Mouse (Mus musculus) myocyte (in vitro differentiated cells): ENCODE data around the gene Cxcl12. TPM values are rescaled to one million over a fixed set of nuclear protein-coding genes. Genes with fewer than 3 reads are reported as not detected.

Experiments used
- H3K27me3 ChIP-seq: one replicate; pipeline ENCODE4 v1.6.1; 2011; ENCODE audit not compliant: control insufficient read depth, insufficient read depth, insufficient read length
- H3K36me3 ChIP-seq: one replicate; pipeline ENCODE4 v1.6.1; 2011; ENCODE audit not compliant: control insufficient read depth, insufficient read depth
- H3K4me2 ChIP-seq: one replicate; pipeline ENCODE4 v1.6.1; 2011; ENCODE audit warnings: low read depth, control low read depth
- H3K4me3 ChIP-seq: one replicate; pipeline ENCODE4 v1.5.1; 2011; ENCODE audit warnings: mild to moderate bottlenecking, control low read depth, moderate library complexity
- H3K79me2 ChIP-seq: one replicate; pipeline ENCODE4 v1.6.1; 2011; ENCODE audit not compliant: control insufficient read depth, insufficient read depth
- H3ac ChIP-seq: one replicate; pipeline ENCODE4 v1.6.1; 2011; ENCODE audit not compliant: control insufficient read depth, insufficient read length
- CEBPB ChIP-seq: IDR thresholded peaks from 2 replicates; pipeline ENCODE4 v1.6.1; 2011; ENCODE audit warnings: mild to moderate bottlenecking, moderate library complexity; ENCODE audit not compliant: poor library complexity, insufficient read depth, severe bottlenecking
- E2F4 ChIP-seq: IDR thresholded peaks from one replicate; pipeline ENCODE4 v1.6.1; 2011; ENCODE audit warnings: mild to moderate bottlenecking, control low read depth, moderate library complexity; ENCODE audit not compliant: insufficient read depth
- MYOD1 ChIP-seq, 3 experiments: IDR thresholded peaks; one replicate each; pipeline ENCODE4 v1.6.1; 2011; ENCODE audit warnings: control low read depth in 2 of 3, low read depth in 2 of 3, mild to moderate bottlenecking in 2 of 3, moderate library complexity in 1 of 3; ENCODE audit not compliant: insufficient read length in 2 of 3, control insufficient read depth in 1 of 3
- MYOG ChIP-seq, 3 experiments: IDR thresholded peaks; one replicate each; pipeline ENCODE4 v1.6.1; 2011; ENCODE audit warnings: control low read depth in 2 of 3, low read depth in 2 of 3, mild to moderate bottlenecking in 2 of 3; ENCODE audit not compliant: insufficient read length in 2 of 3, control insufficient read depth in 1 of 3, insufficient read depth in 1 of 3
- POLR2A ChIP-seq: IDR thresholded peaks from one replicate; pipeline ENCODE4 v1.6.1; 2011; ENCODE audit warnings: low read depth, mild to moderate bottlenecking, control low read depth, moderate library complexity; ENCODE audit not compliant: insufficient read length
- REST ChIP-seq: IDR thresholded peaks from one replicate; pipeline ENCODE4 v1.6.1; 2011; ENCODE audit warnings: mild to moderate bottlenecking, control low read depth, moderate library complexity; ENCODE audit not compliant: insufficient read depth, insufficient read length
- SRF ChIP-seq: IDR thresholded peaks from one replicate; pipeline ENCODE4 v1.6.1; 2011; ENCODE audit warnings: low read depth; ENCODE audit not compliant: control insufficient read depth, insufficient read length
- TCF12 ChIP-seq: IDR thresholded peaks from one replicate; pipeline ENCODE4 v1.6.1; 2011; ENCODE audit warnings: mild to moderate bottlenecking, control low read depth; ENCODE audit not compliant: poor library complexity, insufficient read depth, severe bottlenecking
- TCF3 ChIP-seq: IDR thresholded peaks from one replicate; pipeline ENCODE4 v1.6.1; 2011; ENCODE audit warnings: low read depth, control low read depth; ENCODE audit not compliant: insufficient read length
- USF1 ChIP-seq: IDR thresholded peaks from one replicate; pipeline ENCODE4 v1.6.1; 2011; ENCODE audit warnings: low read depth, mild to moderate bottlenecking, control low read depth, moderate library complexity
- polyA plus RNA-seq: library from polyadenylated mRNA; unstranded; fragments of >200 nt; fragmentation: generic; extraction: Trizol; gene quantifications from one replicate; pipeline ENCODE4 v1.2.1, GENCODE M21; 2012; ENCODE audit warnings: missing spikeins

Gene Cxcl12
- polyA plus RNA-seq, 1 experiment = 7.5 TPM

DNA sequence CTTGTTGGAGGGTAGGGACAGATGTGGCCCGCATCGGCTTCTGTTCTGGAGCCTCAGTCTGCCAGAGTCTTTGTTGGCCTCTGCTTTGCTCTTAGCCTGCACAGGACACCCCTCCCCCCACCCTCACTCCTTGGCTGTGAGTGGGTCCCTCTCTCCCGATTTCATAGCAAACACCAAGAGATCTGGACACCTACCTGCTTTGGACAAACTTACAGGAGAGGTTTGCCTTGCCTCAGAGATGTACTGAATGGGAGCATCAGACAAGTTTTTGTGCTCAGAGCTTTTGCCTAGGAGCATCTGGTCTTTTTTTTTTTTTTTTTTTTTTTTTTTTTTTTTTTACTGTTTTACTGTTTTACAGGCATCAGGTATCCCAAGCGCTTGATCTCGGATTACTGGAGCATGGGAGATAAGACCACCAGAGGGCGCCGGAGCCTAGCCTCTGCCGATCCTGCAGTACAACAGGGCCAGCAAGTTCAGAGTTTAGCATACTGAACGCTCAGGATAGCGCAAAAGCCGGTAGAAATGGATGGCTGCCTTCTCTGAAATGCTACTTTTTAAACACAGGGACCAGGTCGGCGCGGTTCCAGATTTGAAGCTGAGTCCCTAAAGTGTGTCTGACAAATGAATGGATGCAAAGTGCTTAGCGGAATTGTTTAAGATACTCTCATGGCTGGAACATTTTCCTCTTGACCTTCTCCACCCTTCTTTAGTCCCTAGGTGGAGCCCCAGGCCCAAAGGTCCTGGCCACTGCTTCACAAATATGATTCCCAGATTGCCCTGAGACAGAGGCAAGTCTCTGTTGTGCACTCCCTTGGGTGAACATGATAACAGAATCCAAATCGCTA, 1.5 kb upstream of the Cxcl12 start:
- H3K4me2 ChIP-seq = no peak overlapping the region
- H3ac ChIP-seq = no peak overlapping the region
- no peaks in the 10 kb centered on the region for H3K36me3 ChIP-seq
- no peak overlapping the region for H3K4me3 ChIP-seq
- TF ChIP-seq MYOD1 (IDR thresholded peaks at IDR 0.05; ENCODE audit: control insufficient read depth in 1 of 3, insufficient read length in 2 of 3, low read depth in 2 of 3) = no peak
- H3K79me2 ChIP-seq = no peaks in the 10 kb centered on the region
- H3K27me3 ChIP-seq = no peaks in the 10 kb centered on the region

DNA sequence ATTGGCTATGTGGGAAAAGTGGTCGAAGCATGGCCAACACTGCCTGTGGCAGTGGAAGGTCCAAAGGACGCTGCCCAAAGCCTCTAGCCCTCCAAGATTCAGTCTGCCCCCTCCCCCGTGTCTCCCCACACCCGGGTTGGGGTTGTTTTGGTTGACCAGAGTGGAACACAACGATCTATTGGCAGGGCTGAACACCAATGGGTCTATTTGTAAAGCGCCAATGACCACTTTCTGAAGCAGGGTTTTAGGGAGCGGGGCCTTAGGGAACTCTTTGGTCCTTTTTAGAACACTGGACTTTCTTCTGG, 957 bp upstream of the Cxcl12 start:
- no peak overlapping the region for H3K4me2 ChIP-seq

DNA sequence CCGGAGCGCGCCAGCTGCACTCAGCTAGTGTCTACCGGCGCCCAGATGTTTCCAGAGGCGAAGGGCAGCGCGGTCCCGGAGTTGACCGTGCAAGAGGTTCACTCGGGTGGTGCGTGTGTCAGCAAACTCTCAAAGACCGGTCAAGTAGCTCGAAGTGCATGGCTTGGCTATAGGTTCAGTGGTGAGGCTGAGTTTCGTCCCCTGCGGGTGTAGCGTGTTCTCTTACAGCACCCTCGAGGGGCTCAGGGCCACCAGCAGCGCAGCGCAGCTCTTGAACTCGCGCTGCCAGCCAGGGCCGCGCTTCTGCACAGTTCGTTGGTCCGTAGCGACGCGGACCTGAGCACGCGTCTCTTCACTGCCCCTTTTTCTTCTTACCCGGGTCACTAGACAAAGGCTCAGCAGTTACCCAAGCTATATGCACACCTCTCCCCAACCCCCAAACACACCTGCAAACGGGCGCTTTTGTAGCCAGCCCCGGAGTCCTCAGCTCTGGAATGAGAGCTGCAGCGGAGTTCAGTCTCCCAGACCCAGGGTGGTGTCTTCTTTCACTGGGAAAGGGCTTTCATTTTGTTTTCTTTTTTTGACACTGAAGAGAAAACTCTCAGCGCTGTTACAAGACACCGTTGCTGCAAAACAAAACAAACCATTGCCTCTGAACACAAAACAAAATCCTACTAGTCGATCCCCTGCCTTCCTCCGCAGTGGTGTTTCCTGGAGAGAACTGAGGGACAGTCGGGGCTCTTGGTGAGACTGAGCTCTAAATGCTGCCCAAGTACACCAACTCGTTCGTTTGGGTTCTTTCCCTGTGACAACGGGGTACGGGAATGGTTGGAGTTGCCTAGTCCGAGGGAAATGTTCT, 945 bp downstream of the Cxcl12 start:
- no peak for TF ChIP-seq MYOG (IDR thresholded peaks at IDR 0.05; ENCODE audit: control insufficient read depth in 1 of 3, insufficient read depth in 1 of 3, insufficient read length in 2 of 3, low read depth in 2 of 3)
- no peak for TF ChIP-seq TCF3
- TF ChIP-seq USF1 = no peak
- no peak for TF ChIP-seq CEBPB
- Histone ChIP-seq H3K4me2 (peak overlapping the region; percentile 92), H3K27me3 (no peaks in the 10 kb centered on the region), H3K4me3 (peak overlapping the region; percentile 31), H3ac (peak overlapping the region; percentile 42), H3K79me2 (no peaks in the 10 kb centered on the region), H3K36me3 (no peaks in the 10 kb centered on the region)

More for the DNA sequence above, 957 bp upstream of the Cxcl12 start:
- no peaks in the 10 kb centered on the region for H3K27me3 ChIP-seq
- H3ac ChIP-seq = no peak overlapping the region
- peak overlapping the region; percentile 31 for H3K4me3 ChIP-seq
- no peaks in the 10 kb centered on the region for H3K79me2 ChIP-seq
- no peak for TF ChIP-seq E2F4
- TF ChIP-seq REST = no peak
- no peaks in the 10 kb centered on the region for H3K36me3 ChIP-seq

DNA sequence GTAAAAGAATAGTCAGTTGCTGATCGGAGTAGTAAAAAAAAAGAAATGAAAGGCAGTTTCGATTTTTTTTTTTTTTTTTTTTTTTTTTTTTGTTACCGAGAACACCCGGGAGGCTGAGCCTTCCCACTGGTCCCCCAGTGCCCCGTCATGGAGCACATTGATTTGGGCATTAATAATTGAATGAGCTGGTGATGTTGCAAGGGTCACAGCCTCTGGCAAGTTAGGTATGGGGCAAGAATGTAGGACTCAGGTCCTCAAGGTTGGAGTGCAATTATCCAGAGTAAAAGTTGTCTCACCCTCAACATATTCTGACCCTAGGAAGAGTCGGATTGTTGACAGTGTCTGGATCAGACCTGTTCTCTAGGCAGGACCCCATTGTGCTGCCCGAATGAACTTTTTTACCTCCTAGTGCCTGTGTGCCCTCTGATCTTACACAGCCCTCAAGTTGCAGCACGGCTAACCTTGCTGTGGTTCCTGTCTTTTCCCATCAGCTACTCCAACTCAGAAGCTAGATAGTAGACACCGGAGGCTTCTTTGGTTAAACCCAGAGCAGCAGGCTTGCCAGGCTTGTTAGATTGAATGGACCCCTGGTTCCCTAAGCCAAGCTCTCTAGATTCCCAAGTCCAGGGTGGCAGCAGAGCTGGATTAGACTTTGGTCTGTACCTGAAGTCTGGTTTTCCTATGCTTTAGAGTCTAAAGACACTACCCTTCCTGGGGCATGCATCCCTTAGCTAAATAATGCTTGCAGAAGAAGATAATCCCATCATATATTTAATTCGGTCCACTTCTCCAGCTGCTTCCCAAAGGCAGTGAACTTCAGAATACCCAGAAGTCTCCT, 1.8 kb downstream of the Cxcl12 start:
- H3K4me2 ChIP-seq = peak overlapping the region; percentile 92
- H3K27me3 ChIP-seq = no peaks in the 10 kb centered on the region
- no peaks in the 10 kb centered on the region for H3K79me2 ChIP-seq
- TF ChIP-seq TCF12 (no peak), CEBPB (no peak), MYOD1 (IDR thresholded peaks at IDR 0.05; ENCODE audit: control insufficient read depth in 1 of 3, insufficient read length in 2 of 3, low read depth in 2 of 3) (no peak)
- no peaks in the 10 kb centered on the region for H3K36me3 ChIP-seq
- no peak overlapping the region for H3ac ChIP-seq
- peak overlapping the region; percentile 31 for H3K4me3 ChIP-seq

DNA sequence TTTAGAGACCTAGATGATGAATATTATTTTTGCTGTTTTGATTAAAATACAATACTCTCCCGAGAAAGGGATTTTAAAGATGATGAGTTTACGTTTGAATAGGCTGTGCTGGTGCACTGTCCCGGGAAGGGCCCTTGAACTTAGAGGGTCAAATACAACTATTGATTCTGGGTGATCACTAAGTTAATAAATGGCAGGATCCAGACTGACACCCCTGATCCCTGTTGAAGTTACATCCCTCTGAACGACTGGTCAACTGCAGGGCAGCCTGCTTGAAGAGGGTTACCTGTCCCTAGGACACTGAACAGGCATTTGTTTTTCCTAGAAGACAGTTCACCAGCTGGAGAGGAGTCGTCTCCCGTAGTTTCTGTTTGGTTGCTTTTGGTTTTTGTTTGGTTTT, 4.0 kb downstream of the Cxcl12 start:
- Histone ChIP-seq H3ac (no peak overlapping the region), H3K36me3 (no peaks in the 10 kb centered on the region), H3K4me2 (no peak overlapping the region), H3K27me3 (no peaks in the 10 kb centered on the region), H3K4me3 (no peak overlapping the region), H3K79me2 (no peaks in the 10 kb centered on the region)
- TF ChIP-seq USF1 = no peak
- no peak for TF ChIP-seq CEBPB
- TF ChIP-seq REST = no peak

DNA sequence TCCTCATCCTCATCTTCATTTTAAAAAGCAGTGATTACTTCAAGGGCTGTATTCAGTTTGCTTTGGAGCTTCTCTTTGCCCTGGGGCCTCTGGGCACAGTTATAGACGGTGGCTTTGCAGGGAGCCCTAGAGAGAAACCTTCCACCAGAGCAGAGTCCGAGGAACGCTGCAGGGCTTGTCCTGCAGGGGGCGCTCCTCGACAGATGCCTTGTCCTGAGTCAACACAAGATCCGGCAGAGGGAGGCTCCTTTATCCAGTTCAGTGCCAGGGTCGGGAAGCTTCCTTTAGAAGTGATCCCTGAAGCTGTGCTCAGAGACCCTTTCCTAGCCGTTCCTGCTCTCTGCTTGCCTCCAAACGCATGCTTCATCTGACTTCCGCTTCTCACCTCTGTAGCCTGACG, 5.5 kb downstream of the Cxcl12 start:
- no peaks in the 10 kb centered on the region for H3K27me3 ChIP-seq
- H3K4me3 ChIP-seq = no peak overlapping the region
- H3K79me2 ChIP-seq = no peaks in the 10 kb centered on the region
- H3ac ChIP-seq = no peak overlapping the region
- H3K36me3 ChIP-seq = no peaks in the 10 kb centered on the region
- no peak overlapping the region for H3K4me2 ChIP-seq
- TF ChIP-seq TCF3 (no peak), SRF (no peak), POLR2A (no peak), TCF12 (no peak)
